Mouse (Mus musculus) lung, postnatal 4 days (tissue): ENCODE data around the gene Plcb4.
"Not testable (repeated sequence)": the region's sequence is repeated elsewhere in the genome, so short reads cannot be mapped to it uniquely, and the experiment has no call there.

Source experiments
- DNase-seq, 2 experiments: peaks; one replicate each; pipeline ENCODE4 v3.0.0; 2021

The Plcb4 gene

DNA sequence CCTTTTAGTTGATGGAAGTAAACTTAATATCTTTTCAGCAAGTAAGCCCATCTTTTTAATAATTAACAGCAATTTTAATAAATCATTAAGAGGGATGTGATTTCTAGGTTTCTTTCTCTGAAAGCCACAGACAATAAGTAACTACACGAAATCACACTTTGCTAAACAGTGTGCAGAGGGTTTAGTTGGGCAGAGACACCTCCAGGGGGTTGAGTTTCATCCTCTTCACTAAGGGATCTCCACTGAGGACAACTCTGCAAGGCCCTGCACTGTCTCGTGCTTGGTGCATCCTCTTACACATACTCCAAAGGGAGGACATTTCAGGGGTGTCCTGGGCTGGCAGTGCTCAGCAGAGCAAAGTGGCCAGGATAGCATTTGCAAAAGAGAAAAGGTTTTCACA, 235.8 kb downstream of the Plcb4 start:
- no peak for DNase-seq

DNA sequence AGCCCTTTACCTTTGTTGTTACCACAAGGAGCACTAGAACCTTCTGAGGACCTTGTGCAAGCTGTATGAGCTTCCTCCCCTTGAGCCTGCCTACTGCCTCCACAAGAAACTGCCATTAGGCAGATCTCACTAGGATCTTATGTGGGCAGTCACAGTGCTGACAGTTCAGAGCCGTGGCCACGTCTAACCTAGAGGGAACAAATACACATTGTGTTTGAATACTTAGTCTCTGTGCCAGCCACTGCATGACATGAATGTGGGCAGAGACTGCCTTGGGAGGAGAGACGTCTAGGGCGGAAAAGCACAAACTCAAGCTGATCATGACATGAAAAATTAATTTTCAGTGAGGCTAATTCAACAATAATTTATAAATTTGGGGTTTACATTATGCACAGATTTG, 239.2 kb downstream of the Plcb4 start:
- DNase-seq, result no peak

DNA sequence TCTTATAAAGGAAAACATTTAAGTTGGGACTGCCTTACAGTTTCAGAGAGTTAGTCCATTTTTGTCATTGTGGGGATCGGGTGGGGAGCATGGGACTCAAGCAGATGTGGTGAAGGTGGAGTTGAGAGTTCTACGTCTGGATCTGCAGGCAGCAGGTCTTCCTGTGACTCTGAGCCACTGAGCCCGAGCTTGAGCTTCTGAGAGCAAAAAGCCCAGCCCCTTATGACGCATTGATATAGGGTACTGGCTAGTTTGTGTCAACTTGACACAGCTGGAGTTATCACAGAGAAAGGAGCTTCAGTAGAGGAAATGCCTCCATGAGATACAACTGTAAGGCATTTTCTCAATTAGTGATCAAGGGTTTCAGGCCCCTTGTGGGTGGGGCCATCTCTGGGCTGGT, 241.1 kb downstream of the Plcb4 start:
- not testable (repeated sequence) for DNase-seq

DNA sequence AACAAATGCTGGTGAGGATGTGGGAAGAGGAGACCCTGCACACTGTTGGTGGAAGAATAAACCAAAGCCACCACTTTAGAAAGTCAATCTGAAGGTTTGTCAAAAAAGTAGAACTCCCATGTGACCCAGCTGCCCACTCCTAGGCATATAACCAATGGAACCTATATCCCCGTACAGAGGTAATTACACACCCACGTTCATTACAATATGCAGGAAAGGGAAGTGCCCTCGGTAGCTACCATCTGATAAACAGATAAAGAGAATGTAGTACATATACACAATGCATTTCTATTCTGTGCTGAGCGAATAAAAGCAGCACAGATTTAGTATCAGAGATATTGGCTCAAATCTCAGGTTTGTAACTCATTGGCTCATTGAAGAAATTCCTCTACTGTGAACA, 242.2 kb downstream of the Plcb4 start:
- no peak for DNase-seq

DNA sequence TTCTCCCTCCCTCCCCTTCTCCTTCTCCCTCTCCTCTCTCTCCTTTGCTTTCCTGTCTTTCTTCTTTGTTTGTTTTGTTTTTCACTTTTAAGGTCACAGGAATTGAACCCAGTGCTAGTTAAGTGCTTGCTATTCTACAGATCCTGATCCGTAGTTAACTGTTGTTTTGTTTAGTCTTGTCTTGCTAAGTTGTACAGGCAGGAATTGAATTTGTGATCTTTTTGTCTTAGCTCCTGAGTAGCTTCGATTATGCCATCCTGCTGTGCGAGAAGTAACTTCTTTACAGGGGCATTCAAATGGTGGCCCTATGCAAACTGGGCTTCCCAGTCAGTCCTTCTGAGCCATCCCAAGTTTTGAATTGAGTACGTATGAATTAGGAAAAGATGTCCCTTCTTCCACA, 245.5 kb downstream of the Plcb4 start:
- no peak for DNase-seq

DNA sequence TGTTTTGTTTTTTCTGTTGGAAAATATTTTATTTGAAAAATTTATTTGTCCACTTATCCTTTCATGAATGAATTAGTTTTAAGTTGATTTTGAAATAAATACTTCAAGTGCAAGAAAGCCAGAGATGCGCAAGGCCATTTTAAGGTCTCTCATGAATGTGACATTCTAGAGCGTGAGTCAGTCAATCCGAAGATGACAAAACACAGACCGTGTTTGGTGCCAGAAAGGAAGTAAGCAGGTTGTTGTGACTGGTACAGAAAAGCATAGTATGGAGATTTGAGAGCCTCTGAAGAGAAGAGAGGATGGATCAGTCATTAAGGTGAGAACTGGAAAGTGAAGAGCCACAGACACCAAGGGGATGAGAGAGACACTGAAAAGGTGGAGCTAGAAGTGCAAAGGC, 246.0 kb downstream of the Plcb4 start:
- DNase-seq, result no peak

DNA sequence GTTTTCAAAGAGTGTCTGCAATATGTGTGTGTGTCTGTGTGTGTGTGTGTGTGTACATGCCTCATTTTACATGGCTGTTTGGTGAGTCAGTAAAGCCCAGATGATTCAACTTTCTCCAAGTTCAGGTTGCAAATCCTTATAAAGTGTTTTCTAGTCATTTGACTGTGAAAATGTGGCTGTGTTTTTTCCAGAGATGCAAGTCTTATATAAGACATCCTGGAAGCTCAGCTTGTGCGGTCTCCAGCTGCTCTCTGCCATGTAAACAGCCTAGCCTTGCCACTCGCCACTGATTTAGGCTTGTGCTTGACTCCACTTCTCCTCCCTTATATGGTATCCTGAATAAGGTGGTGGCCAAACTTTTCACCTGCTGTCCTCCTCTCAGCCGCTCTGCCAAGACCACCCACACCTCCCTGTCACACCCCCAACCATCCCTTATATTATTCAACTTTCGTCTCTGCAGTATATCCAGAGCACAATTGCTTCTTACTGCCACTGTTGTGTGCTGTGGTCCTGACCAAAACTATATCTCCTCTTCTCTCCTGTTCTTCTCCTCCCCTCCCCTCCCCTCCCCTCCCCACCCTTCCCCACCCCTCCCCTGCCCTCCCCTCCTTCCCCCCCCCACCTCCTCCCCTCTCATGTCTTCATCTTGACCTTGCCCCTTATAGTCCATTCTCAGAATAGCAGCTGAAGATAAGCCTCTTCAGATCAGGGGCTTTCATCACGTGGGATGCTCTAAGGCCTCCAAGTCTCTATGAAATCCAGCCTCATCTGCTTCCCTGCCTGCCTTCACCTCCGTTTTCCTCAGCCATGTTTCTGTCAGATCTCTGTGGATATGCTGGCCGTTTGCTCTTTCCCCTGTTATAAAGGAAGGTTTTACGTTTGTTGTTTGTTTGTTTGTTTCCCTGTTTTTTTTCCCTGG, 255.8 kb downstream of the Plcb4 start:
- DNase-seq, result no peak

DNA sequence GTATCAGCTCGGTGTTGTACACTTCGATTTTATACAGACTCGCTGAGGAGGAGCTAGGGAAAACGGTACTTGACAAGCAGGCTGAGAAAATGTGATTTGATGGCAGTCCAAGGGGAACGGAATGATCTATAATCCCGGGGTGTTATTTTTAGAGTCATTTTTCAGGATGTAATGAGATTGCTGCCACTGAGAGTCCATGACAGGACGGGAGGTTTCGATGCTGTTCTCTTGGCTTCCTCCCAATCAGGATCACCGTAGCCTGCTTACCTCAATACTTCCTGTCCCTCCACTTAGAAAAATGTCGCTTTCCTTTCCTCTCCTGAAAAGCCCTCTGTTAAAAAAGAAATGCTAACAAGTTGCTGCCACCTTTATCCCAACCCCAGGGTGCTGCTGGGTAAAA, 257.1 kb downstream of the Plcb4 start:
- DNase-seq, result no peak

DNA sequence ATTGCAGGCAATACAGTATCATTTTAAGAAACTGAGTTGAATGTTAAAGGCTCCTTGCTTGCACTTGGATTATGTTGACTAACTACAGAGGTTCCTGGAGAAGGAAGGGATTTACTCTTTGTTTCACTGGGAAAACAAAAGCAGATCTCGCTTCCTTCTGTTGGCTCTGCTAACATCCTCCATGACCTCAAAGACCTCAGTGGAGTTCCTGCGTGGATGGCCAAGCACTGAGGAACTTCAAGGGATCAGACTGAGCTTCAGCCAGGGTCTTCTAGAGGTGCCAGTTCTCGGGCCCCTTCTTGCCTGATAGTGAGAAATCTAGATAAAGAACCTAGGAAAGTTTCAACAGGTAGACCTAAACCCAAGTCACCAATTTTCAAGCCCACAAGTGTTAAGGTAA, 258.2 kb downstream of the Plcb4 start:
- no peak for DNase-seq

DNA sequence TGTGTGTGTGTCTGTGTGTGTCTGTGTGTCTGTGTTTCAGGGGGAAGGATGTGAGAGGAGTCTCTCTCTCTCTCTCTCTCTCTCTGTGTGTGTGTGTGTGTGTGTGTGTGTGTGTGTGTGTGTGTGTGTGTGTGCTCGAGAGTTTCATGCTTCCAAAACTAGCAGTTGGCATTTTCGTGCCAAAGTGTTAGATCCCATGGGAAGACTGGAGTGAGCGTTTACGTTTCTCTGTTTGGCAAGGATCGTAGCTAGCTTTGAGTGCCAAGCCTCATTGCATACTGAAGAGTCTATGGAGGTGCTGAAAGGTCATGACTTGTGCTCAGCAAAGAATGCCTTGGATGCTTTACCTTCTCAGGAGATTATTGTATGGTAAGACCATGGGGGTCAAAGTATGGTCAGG, 259.3 kb downstream of the Plcb4 start:
- no peak for DNase-seq

DNA sequence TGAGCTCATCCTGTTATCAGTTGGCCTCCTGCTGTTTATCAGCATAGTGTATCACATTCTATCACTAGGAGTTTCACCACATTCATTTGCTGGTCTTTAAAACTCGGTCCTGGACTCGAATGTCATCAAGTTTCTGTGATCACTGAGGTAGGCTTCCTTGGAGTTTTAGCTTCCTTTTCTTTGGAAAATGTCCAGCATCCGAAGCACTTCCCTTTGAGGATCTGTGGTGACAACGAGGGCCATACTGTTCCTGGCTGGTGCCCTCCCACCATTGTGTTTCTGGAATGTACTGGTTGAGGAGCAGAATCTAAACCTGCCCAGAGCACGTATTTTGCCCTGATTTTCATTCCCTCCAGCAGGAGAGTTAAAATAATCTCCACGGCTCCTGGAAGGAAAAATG, 260.8 kb downstream of the Plcb4 start:
- no peak for DNase-seq

DNA sequence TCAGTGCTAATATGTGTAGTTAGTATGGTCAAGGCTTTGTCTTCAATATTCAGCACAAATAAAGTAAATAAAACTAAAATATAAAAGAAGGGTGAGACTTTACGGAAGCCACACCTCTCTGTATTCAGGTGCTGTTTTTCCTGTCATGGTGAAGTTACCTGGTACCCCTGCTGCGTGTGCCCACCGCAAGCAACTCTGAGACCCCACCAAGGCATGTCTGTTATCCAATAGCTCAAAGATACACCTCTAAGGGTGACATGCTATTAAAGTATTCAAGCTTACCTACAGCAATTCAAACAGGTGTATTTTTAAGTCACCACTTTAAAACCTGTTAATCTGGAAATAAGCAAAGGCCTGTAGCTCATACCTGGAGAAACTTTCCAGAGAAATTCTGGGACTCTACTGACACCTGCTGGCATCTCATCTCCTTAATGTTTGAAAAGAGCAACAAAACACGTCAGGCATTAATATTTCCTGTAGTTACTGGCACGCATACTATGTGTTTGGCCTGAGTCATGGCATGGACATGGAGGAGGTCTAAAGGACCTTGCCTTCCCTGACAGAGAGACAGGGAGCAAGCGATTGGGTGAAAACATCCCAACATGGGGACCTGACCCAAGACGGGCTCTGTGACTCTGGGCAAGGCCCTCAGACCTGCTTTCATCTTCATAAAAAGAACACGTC, 268.0 kb downstream of the Plcb4 start:
- DNase-seq, result peak in 1 of 2 experiments; percentile 68

DNA sequence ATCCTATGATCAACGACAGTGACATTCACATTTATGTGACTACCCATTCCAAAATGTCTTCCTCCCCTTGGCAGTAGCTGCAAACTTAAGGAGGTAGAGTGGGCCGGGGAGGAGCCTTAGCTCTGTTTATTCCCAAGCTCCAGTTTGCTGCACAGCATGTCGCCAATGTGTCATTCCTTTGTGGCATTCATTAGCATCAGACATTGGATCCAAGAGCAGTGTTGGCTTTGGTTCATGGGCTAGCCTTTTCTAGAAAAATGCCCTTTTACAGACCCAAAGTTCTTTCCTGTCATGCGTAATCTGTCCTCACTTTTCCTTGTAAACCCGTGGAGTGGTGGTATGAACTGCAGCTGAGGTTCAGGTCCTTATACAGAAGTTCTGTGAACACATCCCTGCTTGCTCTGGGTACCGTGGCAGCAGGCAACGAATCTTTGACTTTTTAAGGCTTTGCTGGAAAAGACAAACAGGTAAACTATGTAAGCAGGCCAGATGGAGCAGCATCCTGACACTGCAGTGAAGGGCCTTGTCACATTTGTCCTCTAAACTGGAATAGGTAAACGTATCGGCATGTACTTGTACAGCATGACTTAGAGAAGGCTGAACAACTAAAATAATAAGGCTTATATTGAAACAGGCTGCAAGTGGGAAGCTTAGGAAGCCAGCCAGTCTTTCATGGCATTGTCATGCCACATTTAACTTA, 270.4 kb downstream of the Plcb4 start:
- DNase-seq, result no peak

DNA sequence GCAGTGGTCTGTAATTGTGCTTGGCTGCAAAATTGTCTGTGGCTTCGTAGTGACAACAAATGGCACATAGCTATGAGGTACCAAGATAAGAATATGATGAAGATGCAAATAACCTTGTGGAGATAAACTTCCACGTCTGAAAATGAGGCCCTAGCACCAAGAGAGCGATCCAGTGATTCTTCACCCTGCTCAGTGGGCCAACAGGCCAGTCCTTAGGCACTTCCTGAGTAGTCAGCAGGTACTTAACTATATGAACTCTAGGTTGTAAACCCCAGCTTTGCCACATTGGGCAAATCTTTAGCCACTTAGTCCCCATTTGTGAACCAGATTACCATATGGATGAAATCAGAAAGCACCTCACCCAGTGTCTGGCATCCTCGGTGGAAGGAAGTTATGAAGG, 271.9 kb downstream of the Plcb4 start:
- DNase-seq, result no peak

DNA sequence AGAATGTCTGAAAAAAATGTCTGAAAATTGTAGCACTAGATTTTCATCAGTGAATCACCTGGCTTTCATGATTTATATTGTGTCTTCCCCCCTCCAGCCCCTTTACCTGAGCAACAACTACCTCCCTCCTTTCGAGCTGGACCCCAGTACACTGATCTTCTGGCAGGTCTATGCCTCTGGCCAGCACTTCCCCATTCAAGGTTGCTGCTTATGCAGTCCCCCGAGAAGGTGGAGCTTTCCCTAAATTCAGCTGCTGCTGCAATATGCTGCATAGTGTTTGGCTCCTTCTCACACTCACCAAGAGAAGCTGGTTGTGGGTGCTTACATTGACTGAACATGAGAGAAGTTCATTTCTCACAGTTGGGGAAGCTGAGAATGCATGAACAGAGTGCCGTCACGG, 273.8 kb downstream of the Plcb4 start:
- DNase-seq, result no peak

DNA sequence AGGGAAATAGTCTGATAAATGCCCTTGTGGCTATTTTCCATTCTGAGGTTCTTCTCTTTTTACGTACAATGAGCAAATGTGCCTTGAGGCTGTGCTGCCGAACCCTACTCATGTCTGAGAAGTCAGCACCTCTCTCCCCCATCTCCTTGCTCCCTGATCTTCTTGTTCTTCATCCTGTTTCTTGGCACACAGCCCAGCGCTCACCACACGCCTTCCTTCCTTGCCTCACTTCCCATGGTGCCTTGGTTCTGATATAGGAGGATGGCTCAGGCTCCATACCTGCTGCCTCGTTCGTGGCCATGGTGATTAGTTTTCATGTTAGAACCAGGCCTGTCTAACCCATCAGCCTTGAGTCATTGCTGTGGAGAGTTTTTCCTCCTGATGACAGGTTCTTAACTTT, 277.6 kb downstream of the Plcb4 start:
- DNase-seq, result no peak

DNA sequence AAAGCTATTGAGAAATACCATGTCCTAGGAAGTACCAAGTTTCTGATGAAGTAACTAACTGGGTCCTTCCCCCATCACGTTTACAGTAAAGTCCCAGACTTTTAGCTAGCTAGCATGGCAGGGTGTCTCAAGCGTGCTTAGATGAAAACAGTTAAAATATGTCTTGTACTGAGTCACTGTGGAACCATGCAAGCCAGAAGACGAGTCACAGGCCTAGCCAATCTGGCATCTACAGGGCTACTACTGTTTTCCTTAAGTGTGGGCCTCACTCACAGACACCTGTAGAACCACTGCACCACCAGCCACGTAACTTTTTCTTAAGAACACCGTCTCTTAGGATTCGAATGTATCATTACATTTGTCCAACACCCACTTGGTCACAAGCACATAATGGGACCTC, 278.8 kb downstream of the Plcb4 start:
- no peak for DNase-seq

DNA sequence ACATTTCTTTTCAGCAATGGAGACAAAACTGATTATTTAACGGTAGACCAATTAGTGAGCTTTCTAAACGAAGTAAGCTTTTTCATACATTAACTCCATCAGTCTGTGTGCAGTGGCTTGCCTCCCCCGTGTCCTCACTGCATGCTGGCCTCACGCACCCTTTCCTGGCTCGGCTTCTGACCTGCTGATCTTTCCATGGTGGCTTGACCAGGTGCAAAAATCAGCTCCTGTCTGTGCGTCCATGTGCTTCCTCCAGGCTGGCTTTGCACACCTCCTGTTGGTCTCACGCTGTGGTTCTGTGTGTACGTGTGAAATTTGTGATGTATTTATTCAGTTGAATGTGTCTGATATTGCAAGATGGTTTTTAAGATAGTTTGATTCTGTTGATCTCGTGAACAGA, 281.1 kb downstream of the Plcb4 start:
- DNase-seq, result no peak

DNA sequence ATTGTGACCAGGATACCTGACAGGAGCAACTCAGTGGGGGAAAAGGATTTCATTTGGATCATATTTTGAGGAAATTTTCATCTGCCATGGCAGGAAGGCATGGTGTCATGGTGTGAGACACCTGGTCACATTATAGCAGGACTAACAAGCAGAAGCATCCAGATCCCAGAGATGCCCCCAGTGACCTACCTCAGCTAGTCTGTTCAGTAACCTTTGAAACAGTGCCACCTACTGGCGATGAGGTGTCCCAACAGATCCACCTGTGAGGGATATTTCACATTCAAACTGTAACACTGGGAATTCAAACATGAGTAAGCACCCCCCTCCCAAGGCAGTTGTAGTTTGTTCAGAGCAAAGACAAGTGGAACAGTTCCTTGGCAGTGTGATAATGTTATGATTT, 289.0 kb downstream of the Plcb4 start:
- no peak for DNase-seq

DNA sequence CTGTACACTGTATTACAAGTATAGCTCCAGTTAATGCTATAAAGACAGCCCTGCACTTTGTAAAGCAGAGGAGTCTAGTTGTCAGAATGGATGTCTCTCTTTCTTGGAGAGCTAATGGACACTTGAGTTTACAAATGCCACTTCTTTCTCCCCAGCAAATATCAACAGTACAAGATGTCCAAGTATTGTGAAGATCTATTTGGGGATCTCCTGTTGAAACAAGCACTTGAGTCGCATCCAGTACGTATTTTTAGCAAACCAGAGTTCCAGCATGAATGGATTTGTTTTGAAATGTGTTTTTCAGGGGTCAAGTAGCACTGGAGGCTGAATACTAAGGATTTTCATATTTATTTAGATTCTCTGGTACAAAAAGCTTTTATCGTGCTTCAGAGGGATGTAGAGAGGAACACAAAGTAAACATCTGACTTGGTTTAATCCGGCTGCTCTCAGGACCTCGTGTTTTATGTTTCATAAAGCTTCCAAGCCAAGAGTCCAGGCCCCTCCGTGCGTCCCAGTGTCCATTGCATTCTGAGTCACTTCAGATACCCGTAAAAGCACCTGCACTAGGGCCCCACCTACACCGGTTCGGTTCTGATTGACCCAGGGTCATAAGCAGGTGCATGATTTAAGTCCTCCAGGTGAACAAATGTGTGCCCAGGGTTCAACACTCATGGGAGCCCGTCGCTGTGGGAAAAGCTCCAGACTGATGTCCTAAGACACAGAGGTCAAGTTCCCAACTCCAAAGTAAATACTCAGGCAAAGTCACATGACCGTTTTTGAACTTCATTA, 296.1 kb downstream of the Plcb4 start:
- no peak for DNase-seq

DNA sequence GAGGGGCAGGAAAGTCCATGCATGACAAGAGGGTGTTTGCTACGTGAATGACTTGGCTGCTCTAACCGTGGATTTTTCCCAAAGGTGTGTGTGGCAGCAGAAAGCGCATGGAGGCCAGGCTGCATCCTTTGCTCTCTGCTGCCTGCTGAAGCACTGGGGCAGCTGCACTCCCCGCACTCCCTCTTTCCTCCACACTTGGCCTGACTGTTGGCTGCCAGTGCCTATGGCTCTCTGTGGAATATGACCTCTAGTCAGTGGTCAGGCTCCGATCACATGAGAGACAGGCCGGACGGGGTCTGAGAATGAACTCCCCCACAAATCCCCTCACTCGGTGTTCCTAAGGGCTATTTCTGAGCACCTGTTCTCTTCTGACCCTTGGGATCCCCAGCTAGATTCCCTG, 297.0 kb downstream of the Plcb4 start:
- DNase-seq, result no peak

DNA sequence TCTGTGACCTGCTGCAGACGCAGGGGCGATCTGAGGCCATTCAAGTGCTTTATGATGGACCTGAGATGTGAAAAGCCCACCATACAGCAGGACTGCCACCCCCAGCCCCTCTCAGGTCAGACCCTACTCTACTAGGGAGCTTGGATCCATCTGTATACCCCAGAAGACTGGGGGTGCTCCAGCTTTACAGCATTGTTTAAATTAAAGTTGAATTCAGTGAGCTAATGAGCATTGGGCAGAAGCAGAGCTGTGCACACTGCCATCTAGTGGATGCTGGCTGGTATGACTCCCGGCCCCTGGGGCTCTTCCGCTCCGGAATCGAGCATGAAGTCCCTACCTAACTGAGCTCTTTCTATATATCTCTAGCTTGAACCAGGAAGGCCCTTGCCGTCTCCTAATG, 298.9 kb downstream of the Plcb4 start:
- DNase-seq, result peak; percentile 54 to 66

DNA sequence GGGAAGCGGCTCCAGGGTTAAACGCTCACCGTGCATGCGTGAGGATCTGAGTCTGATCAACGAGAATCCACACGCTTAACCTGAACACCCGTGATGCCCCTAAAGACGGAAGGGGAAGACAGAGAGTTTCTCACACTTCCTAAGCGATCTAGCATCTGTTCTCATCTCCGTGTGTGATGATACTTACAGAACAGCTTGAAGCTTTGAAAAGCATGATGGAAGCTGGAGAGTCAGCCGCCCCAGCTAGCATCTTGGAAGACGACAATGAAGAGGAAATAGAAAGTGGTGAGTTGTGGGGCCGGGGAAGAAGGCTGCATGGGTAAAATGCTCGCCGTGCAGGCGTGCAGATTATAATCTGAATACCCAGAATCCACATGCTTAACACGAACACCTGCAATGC, 299.6 kb downstream of the Plcb4 start:
- no peak for DNase-seq
